Mouse (Mus musculus): ENCODE data around the gene Gga2. TPM values are rescaled to one million over a fixed set of nuclear protein-coding genes. Genes with fewer than 3 reads are reported as not detected.
A peak's percentile ranks its signal among the peaks of the same experiment; 100 is the strongest.

The Gga2 gene
- polyA plus RNA-seq, 1 experiment from 2014 or later, result 76.8 TPM

DNA sequence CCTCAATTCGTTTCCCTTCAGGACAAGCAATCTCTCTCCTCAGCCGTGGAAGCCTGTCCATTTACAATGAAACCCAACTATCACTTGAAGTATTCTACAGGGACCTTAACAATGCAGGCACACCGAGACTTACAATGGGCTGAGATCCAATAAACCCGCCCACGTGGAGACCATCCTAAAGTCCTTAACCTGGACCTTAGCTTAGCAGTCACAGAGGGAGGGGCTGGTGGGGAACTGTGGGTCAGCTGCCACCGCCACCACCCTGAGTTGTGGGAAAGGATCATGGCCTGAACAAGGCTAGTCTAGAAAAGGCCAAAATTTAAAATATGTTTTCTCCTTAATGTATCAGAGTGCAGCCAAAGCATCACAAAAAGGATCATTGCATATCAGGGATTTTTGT lies 81.8 kb downstream of the Gga2 start:
- 51% methylated on average over 6 of the region's 6 CpGs for WGBS
- TF ChIP-seq CTCF (IDR thresholded peaks at IDR 0.05; ENCODE audit: low read depth), result no peak
- DNase-seq (no peak), ATAC-seq (ENCODE audit: insufficient read depth) (no peak)
- Histone ChIP-seq H3K36me3 (ENCODE audit: insufficient read depth) (peaks cover 20% of the 10 kb centered on the region; the same call in 1 of the 2 replicates), H3K4me1 (ENCODE audit: insufficient read depth) (peaks cover 9% of the 10 kb centered on the region; the same call in 1 of the 2 replicates), H3K27ac (ENCODE audit: low read depth) (peak overlapping the region; percentile 80), H3K9me3 (ENCODE audit: low read depth, low read length) (no peaks in the 10 kb centered on the region), H3K4me3 (ENCODE audit: low read depth, low read length) (no peak overlapping the region), H3K27me3 (ENCODE audit: insufficient read depth, low read length) (no peaks in the 10 kb centered on the region), H3K4me2 (no peak overlapping the region), H3K9ac (no peak overlapping the region)

DNA sequence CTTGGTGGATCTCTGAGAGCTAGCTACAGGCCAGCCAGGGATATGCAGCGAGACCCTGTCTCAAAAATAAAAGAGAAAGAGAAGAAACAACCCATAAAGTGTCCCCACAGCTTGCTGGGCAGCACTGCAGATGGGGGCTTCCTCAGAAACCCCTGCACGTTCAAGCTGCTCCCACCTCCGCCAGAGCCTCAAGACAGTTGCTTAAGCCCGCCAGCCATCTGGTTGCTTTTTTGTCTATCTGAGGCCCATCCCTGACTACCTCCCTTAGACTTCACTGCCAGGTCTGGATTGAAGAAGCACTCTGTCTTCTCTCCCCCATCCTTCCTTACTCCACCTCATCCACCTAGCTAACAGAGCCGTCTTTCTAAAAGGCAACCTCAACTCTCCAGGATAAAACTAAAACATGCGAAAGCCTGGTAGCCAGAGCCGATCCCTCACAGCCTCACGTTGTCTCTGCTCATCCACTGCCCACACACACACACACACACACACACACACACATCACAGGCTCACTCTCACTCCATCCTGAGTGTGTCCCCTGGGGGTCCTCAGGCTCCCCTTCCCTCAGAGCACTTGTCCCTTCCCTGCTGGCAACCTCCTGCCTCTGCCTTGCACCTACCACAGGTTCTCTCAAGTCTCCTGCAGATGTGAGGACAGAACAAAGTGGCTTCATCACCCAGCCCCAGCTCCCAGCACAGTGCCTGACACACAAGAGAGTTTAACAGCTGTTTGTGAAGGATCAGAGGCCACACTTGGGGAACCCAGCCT lies 82.7 kb downstream of the Gga2 start:
- H3K9ac ChIP-seq, result no peak overlapping the region
- ATAC-seq (ENCODE audit: insufficient read depth), result no peak
- no peak overlapping the region for H3K4me3 ChIP-seq (ENCODE audit: low read depth, low read length)
- no peak overlapping the region for H3K4me2 ChIP-seq
- DNase-seq, result no peak
- H3K27ac ChIP-seq (ENCODE audit: low read depth), result no peak overlapping the region
- H3K36me3 ChIP-seq (ENCODE audit: insufficient read depth), result peaks cover 16% of the 10 kb centered on the region; the same call in 1 of the 2 replicates
- WGBS, result 82% methylated on average over 8 of the region's 8 CpGs
- no peaks in the 10 kb centered on the region for H3K27me3 ChIP-seq (ENCODE audit: insufficient read depth, low read length)
- peaks cover 9% of the 10 kb centered on the region; the same call in 1 of the 2 replicates for H3K4me1 ChIP-seq (ENCODE audit: insufficient read depth)
- no peaks in the 10 kb centered on the region for H3K9me3 ChIP-seq (ENCODE audit: low read depth, low read length)
- no peak for TF ChIP-seq CTCF (IDR thresholded peaks at IDR 0.05; ENCODE audit: low read depth)

DNA sequence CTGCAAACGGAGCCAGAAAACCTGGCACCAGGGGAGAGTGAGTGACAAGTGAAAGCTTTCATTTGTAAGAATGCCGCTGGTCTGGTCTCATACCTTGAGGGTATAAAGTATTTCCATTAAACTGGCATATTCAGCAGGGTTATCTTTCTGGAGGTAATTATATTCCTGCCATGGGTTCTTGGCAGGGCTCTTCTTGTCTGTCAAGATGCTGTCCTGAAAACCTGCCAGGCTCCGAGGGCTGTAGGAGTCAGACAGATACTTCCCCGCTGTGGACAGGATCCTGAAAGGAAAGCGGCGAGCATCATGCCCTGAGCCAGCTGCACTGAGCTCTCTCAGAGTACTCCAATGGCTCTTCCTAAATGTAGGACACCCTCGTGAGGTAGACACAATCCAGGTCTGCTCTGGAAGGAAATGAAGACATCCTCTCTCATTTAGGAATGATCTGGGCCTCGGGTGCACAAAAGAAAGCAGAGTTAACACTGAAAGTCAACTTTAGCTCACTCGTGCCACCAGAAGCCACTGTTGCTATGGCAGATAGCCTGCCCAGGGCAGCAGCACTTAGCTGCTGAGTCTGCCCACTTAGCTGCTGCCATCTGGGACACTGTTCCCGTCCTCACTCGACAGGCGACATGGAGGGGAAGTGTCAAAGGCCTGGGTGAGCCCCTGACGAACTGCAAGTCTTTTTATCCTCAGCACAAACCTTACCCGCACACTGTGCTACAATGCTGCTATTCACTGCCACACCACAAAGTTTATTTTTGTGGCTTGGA lies 84.0 kb downstream of the Gga2 start:
- no peaks in the 10 kb centered on the region for H3K9me3 ChIP-seq (ENCODE audit: low read depth, low read length)
- H3K36me3 ChIP-seq (ENCODE audit: insufficient read depth), result peaks cover 14% of the 10 kb centered on the region; the same call in 1 of the 2 replicates
- H3K9ac ChIP-seq, result no peak overlapping the region
- no peak for ATAC-seq (ENCODE audit: insufficient read depth)
- H3K4me1 ChIP-seq (ENCODE audit: insufficient read depth), result peaks cover 7% of the 10 kb centered on the region; the same call in 1 of the 2 replicates
- no peak overlapping the region for H3K4me2 ChIP-seq
- no peak overlapping the region for H3K27ac ChIP-seq (ENCODE audit: low read depth)
- no peak for TF ChIP-seq CTCF (IDR thresholded peaks at IDR 0.05; ENCODE audit: low read depth)
- no peak overlapping the region for H3K4me3 ChIP-seq (ENCODE audit: low read depth, low read length)
- H3K27me3 ChIP-seq (ENCODE audit: insufficient read depth, low read length), result no peaks in the 10 kb centered on the region
- no peak for DNase-seq
- 61% methylated on average over 14 of the region's 14 CpGs for WGBS

Other genes starting within 250 kb of the Gga2 start
- gene Scnn1b, start 156.2 kb downstream of the Gga2 start, polyA plus RNA-seq (2014; fragmentation: Nextera tagmentation; extraction: Ambion mirVana), result 4.4 and 5.7 TPM in 2 replicates
- gene Cog7, start 39.5 kb downstream of the Gga2 start, polyA plus RNA-seq (2014; fragmentation: Nextera tagmentation; extraction: Ambion mirVana), result 23.1 and 23.2 TPM in 2 replicates
- 80.8 and 83.1 TPM in 2 replicates for gene Ubfd1, start 46.0 kb upstream of the Gga2 start, polyA plus RNA-seq (2014; fragmentation: Nextera tagmentation; extraction: Ambion mirVana)
- gene Ears2, start 46.0 kb upstream of the Gga2 start, polyA plus RNA-seq (2014; fragmentation: Nextera tagmentation; extraction: Ambion mirVana), result 16.5 and 17.5 TPM in 2 replicates
- gene Ndufab1, start 80.7 kb upstream of the Gga2 start, polyA plus RNA-seq (2014; fragmentation: Nextera tagmentation; extraction: Ambion mirVana), result 620 and 633 TPM in 2 replicates
- 20.6 and 20.8 TPM in 2 replicates for gene Palb2, start 111.8 kb upstream of the Gga2 start, polyA plus RNA-seq (2014; fragmentation: Nextera tagmentation; extraction: Ambion mirVana)
- gene Dctn5, start 111.8 kb upstream of the Gga2 start, polyA plus RNA-seq (2014; fragmentation: Nextera tagmentation; extraction: Ambion mirVana), result 108 and 119 TPM in 2 replicates
- gene Plk1, start 138.2 kb upstream of the Gga2 start, polyA plus RNA-seq (2014; fragmentation: Nextera tagmentation; extraction: Ambion mirVana), result 141 and 160 TPM in 2 replicates
- gene Ern2, start 165.0 kb upstream of the Gga2 start, polyA plus RNA-seq (2014; fragmentation: Nextera tagmentation; extraction: Ambion mirVana), result 0.16 TPM in 1 of 2 replicates, not detected in the other
- 0.53 and 0.84 TPM in 2 replicates for gene Chp2, start 198.3 kb upstream of the Gga2 start, polyA plus RNA-seq (2014; fragmentation: Nextera tagmentation; extraction: Ambion mirVana)